Mouse (Mus musculus): ENCODE data around the gene Sf1.

DNA sequence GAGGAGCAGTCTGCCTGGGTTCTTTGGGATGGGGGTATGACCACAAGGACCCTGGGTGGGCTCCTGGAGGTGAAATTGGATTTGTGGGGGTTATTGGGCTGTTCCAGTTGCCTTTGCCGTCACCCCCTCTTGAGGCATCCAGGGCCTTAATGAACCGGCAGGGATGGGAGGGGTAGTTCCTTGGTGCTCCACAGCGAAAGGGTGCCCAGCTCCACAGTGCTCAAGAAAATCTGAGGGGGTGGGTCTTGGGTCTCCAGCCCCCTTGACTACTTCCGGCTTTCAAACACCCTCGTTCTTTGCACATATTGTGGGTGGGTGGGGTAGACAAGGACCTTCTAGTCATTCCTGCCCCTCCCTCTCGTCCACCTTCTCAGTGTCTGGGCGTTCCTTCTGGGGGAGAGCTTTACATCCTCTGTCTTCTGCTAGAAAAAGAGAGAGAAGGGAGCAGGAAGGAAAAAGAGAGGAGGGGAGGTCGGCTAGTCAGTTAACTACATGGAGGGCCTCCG is 56.4 kb downstream of the Sf1 start:
- TF ChIP-seq CTCF (IDR thresholded peaks at IDR 0.05; ENCODE audit: low read depth, low read length) (no peak), POLR2A (IDR thresholded peaks at IDR 0.05; ENCODE audit: insufficient read depth, low read length) (no peak), EP300 (IDR thresholded peaks at IDR 0.05; ENCODE audit: insufficient read depth, low read depth, low read length) (no peak)
